Mouse (Mus musculus) kidney, embryonic 14.5 days (tissue): ENCODE measurements around the gene Hadh. TPM values are rescaled to one million over a fixed set of nuclear protein-coding genes. Genes with fewer than 3 reads are reported as not detected.

Source experiments
- ATAC-seq: fragments of 200-750 bp; cut with Nextera tagmentation; 2 replicates; pipeline ENCODE4 v1.8.0; 2017; ENCODE audit warnings: moderate number of reproducible peaks, mild to moderate bottlenecking, moderate TSS enrichment, moderate library complexity; ENCODE audit not compliant: low FRiP score, low TSS enrichment
- H3K27ac ChIP-seq: fragments of 300-500 bp; sonication (generic); 2 replicates; pipeline ENCODE4 v1.5.1; 2014; ENCODE audit warnings: low read depth, mild to moderate bottlenecking, low read length, moderate library complexity, mixed read lengths
- H3K27me3 ChIP-seq: fragments of 300-500 bp; sonication (generic); 2 replicates; pipeline ENCODE4 v1.6.1; 2014; ENCODE audit warnings: mild to moderate bottlenecking, low read length; ENCODE audit not compliant: control insufficient read depth, insufficient read depth
- H3K36me3 ChIP-seq: fragments of 300-500 bp; sonication (generic); 2 replicates; pipeline ENCODE4 v1.6.1; 2014; ENCODE audit warnings: low read length, mixed read lengths; ENCODE audit not compliant: control insufficient read depth, insufficient read depth
- H3K4me1 ChIP-seq: fragments of 300-500 bp; sonication (generic); 2 replicates; pipeline ENCODE4 v1.6.1; 2014; ENCODE audit warnings: low read length, mixed read lengths; ENCODE audit not compliant: control insufficient read depth, insufficient read depth
- H3K4me2 ChIP-seq: fragments of 300-500 bp; sonication (generic); replicated peaks from 2 replicates; pipeline ENCODE4 v1.6.1; 2014; ENCODE audit warnings: low read depth, mild to moderate bottlenecking, low read length
- H3K4me3 ChIP-seq: fragments of 300-500 bp; sonication (generic); 2 replicates; pipeline ENCODE4 v1.5.1; 2014; ENCODE audit warnings: mild to moderate bottlenecking, low read length
- H3K9ac ChIP-seq: fragments of 300-500 bp; sonication (generic); 2 replicates; pipeline ENCODE4 v1.6.1; 2014; ENCODE audit warnings: low read depth, mild to moderate bottlenecking, low read length, moderate library complexity
- H3K9me3 ChIP-seq: fragments of 300-500 bp; sonication (generic); 2 replicates; pipeline ENCODE4 v1.6.1; 2016; ENCODE audit warnings: low read length; ENCODE audit not compliant: control insufficient read depth
- WGBS: fragments of 180-500 bp; shearing (Covaris S2); extraction: QIAGEN DNeasy Blood & Tissue Kit; methylation state at CpG from one replicate; pipeline ENCODE4 v1.1.7; 2014; 5-methylcytosine and 5-hydroxymethylcytosine counted together
- polyA plus RNA-seq: library from polyadenylated mRNA; unstranded; fragments of >200 nt; fragmentation: Nextera tagmentation; extraction: Ambion mirVana; gene quantifications from 2 replicates; pipeline ENCODE4 v1.2.1, GENCODE M21; 2014

Hadh gene
- polyA plus RNA-seq, 1 experiment from 2014 or later, result 130 TPM

DNA sequence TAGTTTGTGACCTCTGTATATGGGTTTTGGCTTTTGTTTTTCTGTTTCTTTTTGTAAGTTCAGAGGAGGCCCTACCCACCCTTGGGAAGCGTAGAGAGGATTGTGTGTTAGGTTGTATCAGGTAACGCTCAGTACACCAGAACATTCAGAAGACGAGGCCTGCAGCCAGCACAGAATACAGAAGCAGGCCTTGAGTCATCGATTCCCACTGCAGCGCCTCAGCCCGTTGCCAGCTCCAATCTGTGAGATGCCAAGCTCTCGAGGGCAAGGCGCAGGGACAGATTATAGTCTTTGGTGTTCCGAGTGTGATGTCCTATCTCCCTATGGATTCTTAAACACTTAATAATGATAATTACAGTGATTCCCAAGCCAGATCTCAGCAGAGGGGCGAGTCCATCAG, 75.9 kb downstream of the Hadh start:
- no peak for ATAC-seq
- Histone ChIP-seq H3K9me3 (no peaks in the 10 kb centered on the region), H3K27ac (no peak overlapping the region), H3K4me1 (no peaks in the 10 kb centered on the region), H3K4me2 (no peak overlapping the region), H3K4me3 (no peak overlapping the region), H3K9ac (no peak overlapping the region), H3K36me3 (no peaks in the 10 kb centered on the region), H3K27me3 (no peaks in the 10 kb centered on the region)
- WGBS, result 82% methylated on average over 10 of the region's 10 CpGs

DNA sequence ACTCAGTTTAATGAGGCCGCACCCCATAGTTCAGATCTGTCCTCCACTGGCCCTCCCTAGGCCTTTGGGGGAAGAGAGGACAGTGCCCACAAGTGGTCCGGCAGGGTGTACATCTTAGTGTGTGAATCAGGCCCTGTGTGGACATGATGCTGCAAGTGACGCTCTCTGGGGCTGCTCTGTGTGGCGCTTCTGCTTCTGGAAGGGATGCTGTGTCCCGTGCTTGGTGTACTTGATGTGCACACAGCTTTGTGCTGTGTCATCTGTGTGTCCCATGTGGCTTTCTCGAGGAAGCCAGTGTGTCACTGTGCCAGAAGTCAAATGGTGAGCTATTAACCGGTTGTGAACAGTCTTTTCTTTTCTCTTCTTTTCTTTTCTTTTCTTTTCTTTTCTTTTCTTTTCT, 80.4 kb downstream of the Hadh start:
- ATAC-seq, result no peak
- Histone ChIP-seq H3K36me3 (no peaks in the 10 kb centered on the region), H3K4me2 (no peak overlapping the region), H3K27me3 (no peaks in the 10 kb centered on the region), H3K27ac (no peak overlapping the region), H3K9me3 (no peaks in the 10 kb centered on the region), H3K9ac (no peak overlapping the region), H3K4me3 (no peak overlapping the region), H3K4me1 (no peaks in the 10 kb centered on the region; the same call in 1 of the 2 replicates)
- 90% methylated on average over 7 of the region's 7 CpGs for WGBS

DNA sequence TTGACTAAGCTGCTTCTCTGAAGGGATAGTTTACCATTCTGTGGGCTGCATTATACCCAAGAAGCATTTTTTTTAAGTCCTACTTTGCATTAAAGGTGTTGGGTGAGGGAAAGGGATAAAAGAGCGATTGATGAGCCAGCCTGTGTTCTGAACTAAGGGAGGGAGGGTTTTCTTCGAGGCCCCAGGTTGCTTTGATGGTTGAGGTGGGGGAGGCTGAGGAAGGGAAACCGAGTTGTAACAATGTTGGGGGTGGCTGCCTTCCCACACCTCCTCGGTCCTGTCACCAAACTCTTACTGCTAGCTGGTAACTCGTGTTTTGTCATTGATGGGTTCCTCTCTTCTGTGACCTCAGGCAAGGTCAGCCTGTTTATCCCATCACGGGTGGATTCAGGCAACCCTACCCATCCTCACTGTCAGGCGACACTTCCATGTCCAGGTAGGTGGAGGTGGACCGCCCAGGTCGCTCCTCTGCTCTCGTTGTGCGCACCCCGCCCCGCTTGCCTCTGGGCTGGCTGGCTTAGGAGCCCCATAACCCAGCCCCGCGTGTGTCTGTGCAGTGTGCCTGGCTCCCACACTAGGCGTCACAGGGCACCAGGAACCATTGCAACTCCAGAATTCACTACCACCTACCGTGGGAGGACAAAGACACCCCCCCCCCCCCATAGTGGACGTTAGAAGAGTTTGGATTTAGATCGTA, 81.1 kb downstream of the Hadh start:
- no peak overlapping the region for H3K4me2 ChIP-seq
- no peaks in the 10 kb centered on the region for H3K9me3 ChIP-seq
- no peak overlapping the region for H3K4me3 ChIP-seq
- no peaks in the 10 kb centered on the region; the same call in 1 of the 2 replicates for H3K4me1 ChIP-seq
- no peaks in the 10 kb centered on the region for H3K27me3 ChIP-seq
- 76% methylated on average over 19 of the region's 19 CpGs for WGBS
- H3K9ac ChIP-seq, result no peak overlapping the region
- no peak for ATAC-seq
- H3K27ac ChIP-seq, result no peak overlapping the region
- H3K36me3 ChIP-seq, result no peaks in the 10 kb centered on the region

DNA sequence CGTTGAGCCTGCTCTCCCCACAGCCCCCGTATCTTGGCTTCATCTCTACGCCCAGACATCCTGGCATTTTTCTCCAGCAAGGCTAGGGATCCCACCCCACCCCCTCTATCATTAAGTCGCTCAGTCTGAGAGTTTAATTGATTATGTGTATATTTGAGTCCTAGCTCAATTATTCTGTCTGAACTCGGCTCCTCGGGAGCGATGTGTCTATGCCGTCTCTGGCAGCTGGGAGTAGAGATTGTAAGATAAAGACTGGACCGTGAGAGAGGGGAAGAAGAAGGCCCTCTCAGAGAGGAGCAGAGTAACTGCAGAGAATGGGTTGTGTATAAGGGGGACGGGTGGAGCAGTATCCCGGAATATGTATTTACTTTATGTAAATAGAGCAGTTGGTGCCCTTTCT, 81.7 kb downstream of the Hadh start:
- H3K4me2 ChIP-seq, result no peak overlapping the region
- no peak for ATAC-seq
- no peaks in the 10 kb centered on the region for H3K27me3 ChIP-seq
- H3K27ac ChIP-seq, result no peak overlapping the region
- no peak overlapping the region for H3K9ac ChIP-seq
- no peaks in the 10 kb centered on the region; the same call in 1 of the 2 replicates for H3K4me1 ChIP-seq
- no peaks in the 10 kb centered on the region for H3K36me3 ChIP-seq
- H3K4me3 ChIP-seq, result no peak overlapping the region
- WGBS, result 64% methylated on average over 11 of the region's 11 CpGs
- H3K9me3 ChIP-seq, result no peaks in the 10 kb centered on the region

DNA sequence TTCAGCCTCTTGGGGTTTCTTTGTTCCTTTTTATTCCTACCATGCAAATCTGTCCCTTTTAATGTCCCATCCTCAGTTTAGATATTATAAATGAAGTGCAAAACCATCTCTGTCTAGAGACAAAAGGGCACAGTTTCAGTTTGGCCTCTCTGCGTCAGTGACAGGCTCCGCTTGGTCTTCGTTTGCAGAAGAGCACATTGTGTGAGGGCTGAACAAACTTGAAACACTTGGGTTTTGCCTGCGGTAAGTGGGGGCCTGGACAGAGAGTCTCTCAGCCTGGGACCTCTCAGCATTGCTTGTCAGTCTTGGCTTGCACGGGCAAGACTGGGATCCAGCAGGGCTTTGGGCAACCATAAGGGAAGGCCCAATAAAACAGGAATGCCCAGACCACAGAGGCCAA, 85.7 kb downstream of the Hadh start:
- H3K4me3 ChIP-seq, result no peak overlapping the region
- H3K4me2 ChIP-seq, result no peak overlapping the region
- H3K27ac ChIP-seq, result no peak overlapping the region
- no peak for ATAC-seq
- no peaks in the 10 kb centered on the region for H3K27me3 ChIP-seq
- no peak overlapping the region for H3K9ac ChIP-seq
- H3K4me1 ChIP-seq, result no peaks in the 10 kb centered on the region; the same call in 1 of the 2 replicates
- no peaks in the 10 kb centered on the region for H3K9me3 ChIP-seq
- 77% methylated on average over 5 of the region's 5 CpGs for WGBS
- no peaks in the 10 kb centered on the region for H3K36me3 ChIP-seq

Other genes with a start within 250 kb of the Hadh start
- gene Lef1, start 161.6 kb downstream of the Hadh start, polyA plus RNA-seq, result 31.9 and 32.1 TPM in 2 replicates
- gene Cyp2u1, start 31.1 kb upstream of the Hadh start, polyA plus RNA-seq, result 1.4 and 2.4 TPM in 2 replicates
- 8.9 and 12.5 TPM in 2 replicates for gene Sgms2, start 219.3 kb upstream of the Hadh start, polyA plus RNA-seq